Mouse (Mus musculus): ENCODE data around the gene Kif18b. TPM values are rescaled to one million over a fixed set of nuclear protein-coding genes. Genes with fewer than 3 reads are reported as not detected.
A peak's percentile ranks its signal among the peaks of the same experiment; 100 is the strongest.

Kif18b gene
- polyA plus RNA-seq, 1 experiment from 2014 or later = 9.3 TPM

- Histone ChIP-seq H3K9ac (no peak overlapping the region), H3K27me3 (no peaks in the 10 kb centered on the region), H3K9me3 (replicated peaks) (no peaks in the 10 kb centered on the region), H3K27ac (no peak overlapping the region), H3K4me3 (replicated peaks) (no peak overlapping the region), H3K4me1 (replicated peaks) (peaks cover 12% of the 10 kb centered on the region), H3K4me2 (no peak overlapping the region), H3K36me3 (peaks cover 66% of the 10 kb centered on the region)
- 81% methylated on average over 7 of the region's 7 CpGs for WGBS (ENCODE audit: insufficient replicate concordance)
- DNase-seq = no peak
- no peak for ATAC-seq (ENCODE audit: low read depth)
Observed at GRCm38 (mm10) chr11:102874801-102875334, 50.1 kb downstream of the Kif18b start.

GRCm38 (mm10) chr11:102864272-102864671 lies 60.7 kb downstream of the Kif18b start:
- H3K27me3 ChIP-seq = no peaks in the 10 kb centered on the region
- no peak overlapping the region for H3K4me2 ChIP-seq
- H3K36me3 ChIP-seq = peaks cover 97% of the 10 kb centered on the region
- ATAC-seq (ENCODE audit: low read depth) = no peak
- 58% methylated on average over 4 of the region's 4 CpGs for WGBS (ENCODE audit: insufficient replicate concordance)
- no peaks in the 10 kb centered on the region for H3K4me1 ChIP-seq (replicated peaks)
- peak; percentile 9 for DNase-seq
- H3K9me3 ChIP-seq (replicated peaks) = no peaks in the 10 kb centered on the region
- no peak overlapping the region for H3K4me3 ChIP-seq (replicated peaks)
- H3K27ac ChIP-seq = no peak overlapping the region
- H3K9ac ChIP-seq = no peak overlapping the region

- no peak overlapping the region for H3K4me3 ChIP-seq (replicated peaks)
- no peak overlapping the region for H3K9ac ChIP-seq
- no peak overlapping the region for H3K4me2 ChIP-seq
- H3K27ac ChIP-seq = no peak overlapping the region
- WGBS (ENCODE audit: insufficient replicate concordance) = 88% methylated on average over 8 of the region's 8 CpGs
- no peaks in the 10 kb centered on the region for H3K4me1 ChIP-seq (replicated peaks)
- DNase-seq = no peak
- no peaks in the 10 kb centered on the region for H3K9me3 ChIP-seq (replicated peaks)
- H3K36me3 ChIP-seq = peaks cover 99% of the 10 kb centered on the region
- H3K27me3 ChIP-seq = no peaks in the 10 kb centered on the region
- ATAC-seq (ENCODE audit: low read depth) = no peak
Observed at GRCm38 (mm10) chr11:102859933-102860332, 65.0 kb downstream of the Kif18b start.

- DNase-seq (no peak), ATAC-seq (ENCODE audit: low read depth) (no peak)
- 91% methylated on average over 11 of the region's 11 CpGs for WGBS (ENCODE audit: insufficient replicate concordance)
- Histone ChIP-seq H3K27ac (no peak overlapping the region), H3K4me1 (replicated peaks) (no peaks in the 10 kb centered on the region), H3K9me3 (replicated peaks) (no peaks in the 10 kb centered on the region), H3K36me3 (peaks cover 99% of the 10 kb centered on the region), H3K4me3 (replicated peaks) (no peak overlapping the region), H3K27me3 (no peaks in the 10 kb centered on the region), H3K4me2 (no peak overlapping the region), H3K9ac (no peak overlapping the region)
Observed at GRCm38 (mm10) chr11:102858951-102859350, 66.0 kb downstream of the Kif18b start.

GRCm38 (mm10) chr11:102855941-102856340 lies 69.0 kb downstream of the Kif18b start:
- 73% methylated on average over 6 of the region's 6 CpGs for WGBS (ENCODE audit: insufficient replicate concordance)
- no peaks in the 10 kb centered on the region for H3K4me1 ChIP-seq (replicated peaks)
- no peaks in the 10 kb centered on the region for H3K27me3 ChIP-seq
- no peak for DNase-seq
- peaks cover 98% of the 10 kb centered on the region for H3K36me3 ChIP-seq
- no peaks in the 10 kb centered on the region for H3K9me3 ChIP-seq (replicated peaks)
- H3K4me3 ChIP-seq (replicated peaks) = no peak overlapping the region
- H3K27ac ChIP-seq = no peak overlapping the region
- ATAC-seq (ENCODE audit: low read depth) = no peak
- H3K9ac ChIP-seq = no peak overlapping the region
- no peak overlapping the region for H3K4me2 ChIP-seq

Other genes with a start within 250 kb of the Kif18b start
- gene Ccdc43, start 227.3 kb downstream of the Kif18b start, polyA plus RNA-seq (2015; fragmentation: Nextera tagmentation; extraction: Ambion mirVana) = 20.6 and 25.5 TPM in 2 replicates
- 0.28 and 0.43 TPM in 2 replicates for gene Adam11, start 163.7 kb downstream of the Kif18b start, polyA plus RNA-seq (2015; fragmentation: Nextera tagmentation; extraction: Ambion mirVana)
- gene Gjc1, start 105.4 kb downstream of the Kif18b start, polyA plus RNA-seq (2015; fragmentation: Nextera tagmentation; extraction: Ambion mirVana) = 2.7 and 3.3 TPM in 2 replicates
- not detected in 2 replicates for gene Higd1b, start 89.3 kb downstream of the Kif18b start, polyA plus RNA-seq (2015; fragmentation: Nextera tagmentation; extraction: Ambion mirVana)
- gene Eftud2, start 44.1 kb downstream of the Kif18b start, polyA plus RNA-seq (2015; fragmentation: Nextera tagmentation; extraction: Ambion mirVana) = 144 and 160 TPM in 2 replicates
- gene Ccdc103, start 43.9 kb downstream of the Kif18b start, polyA plus RNA-seq (2015; fragmentation: Nextera tagmentation; extraction: Ambion mirVana) = 0.91 and 1.4 TPM in 2 replicates
- gene Fam187a, start 40.0 kb downstream of the Kif18b start, polyA plus RNA-seq (2015; fragmentation: Nextera tagmentation; extraction: Ambion mirVana) = 0.06 TPM in 1 of 2 replicates, not detected in the other
- 7.2 and 7.7 TPM in 2 replicates for gene Gfap, start 24.2 kb downstream of the Kif18b start, polyA plus RNA-seq (2015; fragmentation: Nextera tagmentation; extraction: Ambion mirVana)
- 0.07 and 0.10 TPM in 2 replicates for gene C1ql1, start 21.6 kb upstream of the Kif18b start, polyA plus RNA-seq (2015; fragmentation: Nextera tagmentation; extraction: Ambion mirVana)
- 47.8 and 52.2 TPM in 2 replicates for gene Nmt1, start 103.1 kb upstream of the Kif18b start, polyA plus RNA-seq (2015; fragmentation: Nextera tagmentation; extraction: Ambion mirVana)
- gene Dcakd, start 103.2 kb upstream of the Kif18b start, polyA plus RNA-seq (2015; fragmentation: Nextera tagmentation; extraction: Ambion mirVana) = 29.9 and 37.3 TPM in 2 replicates
- gene Plcd3, start 176.5 kb upstream of the Kif18b start, polyA plus RNA-seq (2015; fragmentation: Nextera tagmentation; extraction: Ambion mirVana) = 0.28 and 0.50 TPM in 2 replicates
- gene Acbd4, start 176.6 kb upstream of the Kif18b start, polyA plus RNA-seq (2015; fragmentation: Nextera tagmentation; extraction: Ambion mirVana) = 60.4 and 62.2 TPM in 2 replicates
- 2.6 and 3.0 TPM in 2 replicates for gene Hexim1, start 191.1 kb upstream of the Kif18b start, polyA plus RNA-seq (2015; fragmentation: Nextera tagmentation; extraction: Ambion mirVana)
- gene Hexim2, start 207.3 kb upstream of the Kif18b start, polyA plus RNA-seq (2015; fragmentation: Nextera tagmentation; extraction: Ambion mirVana) = 6.3 and 7.7 TPM in 2 replicates
- gene Fmnl1, start 246.0 kb upstream of the Kif18b start, polyA plus RNA-seq (2015; fragmentation: Nextera tagmentation; extraction: Ambion mirVana) = 3.0 TPM in 2 replicates